Mouse (Mus musculus): Measurements from ENCODE around the gene Ffar4.

Gene Ffar4

DNA sequence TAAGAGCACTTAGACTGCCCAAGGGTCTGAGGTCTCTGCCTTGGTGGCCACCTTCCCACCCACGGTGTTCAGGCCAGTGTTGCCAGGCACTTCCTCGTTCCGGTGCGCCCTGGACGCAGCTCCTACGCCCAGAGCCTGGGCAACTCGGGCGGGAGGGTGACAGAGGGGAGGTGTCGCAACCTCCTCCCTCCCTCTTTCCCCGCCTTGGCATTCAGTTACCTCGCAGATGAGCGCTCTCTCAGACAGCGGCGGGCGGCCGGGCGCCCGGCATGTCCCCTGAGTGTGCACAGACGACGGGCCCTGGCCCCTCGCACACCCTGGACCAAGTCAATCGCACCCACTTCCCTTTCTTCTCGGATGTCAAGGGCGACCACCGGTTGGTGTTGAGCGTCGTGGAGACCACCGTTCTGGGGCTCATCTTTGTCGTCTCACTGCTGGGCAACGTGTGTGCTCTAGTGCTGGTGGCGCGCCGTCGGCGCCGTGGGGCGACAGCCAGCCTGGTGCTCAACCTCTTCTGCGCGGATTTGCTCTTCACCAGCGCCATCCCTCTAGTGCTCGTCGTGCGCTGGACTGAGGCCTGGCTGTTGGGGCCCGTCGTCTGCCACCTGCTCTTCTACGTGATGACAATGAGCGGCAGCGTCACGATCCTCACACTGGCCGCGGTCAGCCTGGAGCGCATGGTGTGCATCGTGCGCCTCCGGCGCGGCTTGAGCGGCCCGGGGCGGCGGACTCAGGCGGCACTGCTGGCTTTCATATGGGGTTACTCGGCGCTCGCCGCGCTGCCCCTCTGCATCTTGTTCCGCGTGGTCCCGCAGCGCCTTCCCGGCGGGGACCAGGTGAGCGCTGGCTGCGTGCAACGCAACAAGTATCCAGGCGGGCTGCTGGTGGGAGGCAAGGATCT is at the start of gene Ffar4:
TSS of gene Ffar4 (plus strand) at position 214 of the 901 bp plus-strand sequence.
- DNase-seq (ENCODE audit: low read depth, low spot score): peak; percentile 44

DNA sequence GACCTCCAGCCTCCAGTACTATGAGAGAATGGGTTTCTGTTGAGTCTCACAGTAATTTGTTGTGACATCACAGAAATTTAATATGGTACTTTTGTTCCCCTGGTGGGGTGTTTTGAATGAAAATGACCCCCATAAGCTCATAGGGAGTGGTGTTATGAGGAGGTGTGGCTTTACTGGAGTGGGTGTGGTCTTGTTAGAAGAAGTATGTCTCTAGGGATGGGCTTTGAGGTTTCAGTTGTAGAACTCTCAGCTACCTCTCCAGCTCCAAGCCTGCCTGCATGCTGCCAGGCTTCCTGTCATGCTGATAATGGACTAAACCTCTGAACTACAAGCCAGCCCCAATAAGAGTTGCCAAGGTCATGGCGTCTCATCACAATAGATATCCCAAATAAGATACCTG is 47.2 kb upstream of the Ffar4 start:
- no peak for DNase-seq (ENCODE audit: low read depth, low spot score)

DNA sequence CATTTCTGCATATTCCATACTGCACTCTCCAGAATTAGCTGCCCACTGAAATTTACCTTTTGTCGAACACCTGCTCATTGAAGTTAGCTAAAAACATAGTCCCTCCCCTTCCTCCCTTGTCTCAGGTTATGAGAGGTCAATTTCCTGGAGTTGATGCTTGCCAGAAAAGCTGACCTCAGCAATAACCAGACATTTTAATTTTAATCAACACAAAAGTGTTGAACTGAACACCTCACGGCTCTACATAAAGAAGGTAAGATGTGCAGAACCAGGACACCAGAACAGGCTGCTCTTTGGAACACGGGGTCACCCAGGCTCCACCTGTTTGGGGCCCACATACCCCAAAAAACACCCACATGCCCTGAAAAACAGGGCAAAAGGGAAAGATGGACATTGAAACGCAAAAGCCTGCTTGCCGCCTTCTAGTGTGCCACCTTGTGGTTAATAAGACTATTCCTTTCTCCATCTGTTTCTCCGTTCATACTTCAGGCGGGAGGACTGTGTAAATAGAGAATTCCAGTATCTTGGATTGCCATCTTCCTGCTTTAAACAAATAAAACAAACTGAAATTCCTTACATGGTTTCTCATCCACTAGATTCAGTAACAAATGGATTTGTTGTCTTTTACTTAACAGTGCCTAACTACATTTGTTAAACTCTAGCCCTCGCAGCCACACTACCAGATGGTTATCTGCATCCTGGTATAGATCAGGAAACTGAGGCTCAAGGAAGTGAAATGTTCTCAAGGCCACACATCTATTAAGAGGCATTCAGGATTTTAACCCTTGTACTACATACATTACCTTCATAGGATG is 43.4 kb upstream of the Ffar4 start:
- peak; percentile 39 for DNase-seq (ENCODE audit: low read depth, low spot score)

DNA sequence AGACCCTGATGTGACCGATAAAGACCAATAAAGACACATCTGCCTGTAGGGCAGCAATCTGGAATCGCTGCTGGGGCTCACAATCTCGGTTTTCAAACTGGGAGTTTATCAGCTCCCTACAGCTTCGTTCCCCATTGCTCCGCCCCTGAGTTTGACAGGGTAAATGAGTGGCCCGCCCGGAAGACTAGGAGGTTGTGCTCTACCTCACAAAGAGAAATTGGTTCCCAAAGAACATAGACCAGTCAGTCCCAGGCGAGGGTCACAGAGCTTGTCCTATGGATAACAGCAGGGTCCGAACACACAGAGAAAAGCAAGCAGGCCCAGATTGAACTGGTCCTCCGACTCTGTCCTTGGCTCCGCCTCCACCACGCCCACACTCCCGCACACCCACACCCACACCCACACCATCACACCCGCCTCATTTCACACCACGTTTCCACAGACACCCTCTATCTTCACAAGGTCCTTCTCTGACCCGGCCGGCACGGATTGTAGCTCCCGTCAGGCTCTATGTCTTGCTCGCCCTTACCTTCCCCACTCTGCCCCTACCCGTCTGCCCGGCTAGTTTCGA is 42.6 kb upstream of the Ffar4 start:
- peak; percentile 79 for DNase-seq (ENCODE audit: low read depth, low spot score)

DNA sequence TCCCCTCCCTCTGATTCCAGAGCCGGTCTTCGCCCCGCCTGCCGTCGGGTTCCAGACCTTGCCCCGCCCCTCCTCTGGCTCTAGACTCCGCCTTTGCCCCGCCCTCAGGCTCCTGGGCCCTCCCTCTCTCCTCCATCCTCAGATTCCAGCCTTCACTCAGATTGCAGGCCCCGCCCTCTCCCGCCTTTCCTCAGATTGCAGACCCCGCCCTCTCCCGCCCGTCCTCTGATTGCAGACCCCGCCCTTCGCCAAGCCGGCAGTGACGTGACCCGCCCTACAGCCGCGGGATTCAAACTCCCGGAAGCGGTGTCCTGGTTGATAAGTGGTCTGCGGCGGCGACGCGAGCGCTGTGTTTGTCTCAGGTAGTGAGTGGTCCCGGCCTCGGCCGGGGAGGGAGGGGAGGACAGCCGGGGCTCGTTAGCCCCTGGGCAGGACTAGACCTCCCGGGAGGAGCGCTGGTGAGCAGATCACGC is 42.1 kb upstream of the Ffar4 start, which contains the start of gene Cep55:
TSS of gene Cep55 (plus strand) at position 292 of the 473 bp plus-strand sequence.
- DNase-seq (ENCODE audit: low read depth, low spot score): peak; percentile 99

DNA sequence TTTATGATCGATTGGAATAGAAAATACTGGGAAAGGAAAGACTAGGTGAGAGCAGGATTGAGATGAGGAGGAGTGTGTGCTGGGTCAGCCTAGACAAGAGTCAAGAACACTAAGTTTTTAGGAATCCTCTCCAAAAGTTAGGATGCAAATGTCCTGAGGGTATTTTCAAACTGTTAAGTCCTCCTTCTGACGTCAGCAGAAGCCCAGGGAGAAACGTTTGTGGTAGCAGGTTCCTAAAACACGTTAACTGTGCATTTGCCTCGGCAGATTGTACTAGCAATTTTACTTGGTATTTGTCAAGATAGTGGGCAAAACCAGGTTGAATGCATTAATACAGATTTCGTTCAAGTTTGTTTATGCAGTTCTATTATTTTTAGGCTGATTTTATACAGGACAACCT is 41.1 kb upstream of the Ffar4 start:
- DNase-seq (ENCODE audit: low read depth, low spot score): no peak

DNA sequence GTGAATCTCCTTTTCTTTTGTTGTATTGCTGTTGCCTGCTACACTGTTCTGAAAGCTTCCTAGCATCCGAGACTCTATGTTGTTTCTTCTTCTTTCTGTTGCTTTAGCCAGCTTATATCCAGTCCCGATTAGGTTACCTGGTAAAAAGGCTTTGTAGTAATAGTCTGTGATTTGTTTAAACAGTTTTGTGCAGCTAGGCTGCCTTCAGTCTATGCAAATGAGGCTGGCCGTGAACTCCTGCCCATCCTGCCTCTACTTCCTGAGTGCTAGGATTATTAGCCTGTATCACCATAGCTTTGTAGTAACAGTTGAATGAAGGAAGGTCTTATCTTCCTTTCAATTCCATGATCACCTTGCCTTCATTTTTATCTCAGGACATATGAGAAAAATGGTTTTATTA is 40.6 kb upstream of the Ffar4 start:
- DNase-seq (ENCODE audit: low read depth, low spot score): no peak

DNA sequence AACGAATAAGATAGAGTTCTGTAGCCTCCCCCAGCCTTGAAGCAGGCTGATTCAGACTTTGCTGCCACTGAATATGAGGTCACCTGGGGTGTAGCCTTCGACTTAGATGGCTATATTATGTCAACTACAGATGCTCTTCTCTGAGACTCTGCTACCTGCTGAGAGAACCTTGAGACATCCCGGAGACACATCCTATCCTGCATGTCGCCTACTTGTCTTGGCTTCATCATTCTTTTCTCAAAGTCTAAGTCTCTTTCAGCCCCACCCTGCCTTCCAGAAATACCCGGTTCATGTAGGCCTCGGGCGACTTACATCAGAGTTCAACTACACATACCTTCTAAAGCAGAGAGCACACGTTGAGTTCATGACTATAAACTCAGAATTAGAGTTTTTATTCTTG is 39.9 kb upstream of the Ffar4 start:
- DNase-seq (ENCODE audit: low read depth, low spot score): no peak

DNA sequence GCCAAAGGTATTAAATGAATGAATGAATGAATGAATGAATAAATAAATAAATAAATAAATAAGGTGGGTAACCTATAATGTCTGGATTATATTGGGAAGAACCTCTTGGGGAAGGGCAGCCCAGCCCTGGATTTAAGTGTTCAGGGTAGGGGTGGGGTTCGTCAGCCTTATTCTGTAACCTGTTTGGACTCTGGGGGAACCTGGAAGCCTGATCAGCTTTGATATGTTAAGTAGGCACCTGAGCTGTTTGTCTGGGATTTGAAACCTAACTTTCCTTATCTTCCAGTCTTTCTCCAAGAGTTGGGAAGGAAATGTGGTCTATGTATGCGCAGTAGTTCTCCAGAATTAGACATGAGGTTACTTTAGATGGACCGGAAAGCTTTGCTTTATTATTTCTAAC is 33.7 kb upstream of the Ffar4 start:
- no peak for DNase-seq (ENCODE audit: low read depth, low spot score)

DNA sequence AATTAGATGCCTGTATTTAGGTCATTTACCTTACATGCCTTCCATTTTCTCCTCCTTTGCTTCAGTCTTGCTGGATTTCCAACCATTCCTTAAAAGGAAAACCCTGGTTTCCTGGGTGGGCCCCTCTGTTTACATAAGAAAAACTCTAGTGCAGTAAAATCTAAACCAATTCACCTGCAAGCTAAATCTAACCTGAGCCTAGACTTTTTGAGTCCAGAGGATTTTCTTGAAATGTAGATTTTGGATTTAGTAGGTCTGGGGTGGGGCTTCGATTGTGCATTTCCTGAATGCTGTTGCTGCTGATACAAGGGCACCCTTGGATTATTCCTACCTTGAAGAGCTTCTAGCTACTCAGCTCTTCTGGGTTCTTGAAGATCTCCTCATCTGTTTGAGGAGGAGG is 32.8 kb upstream of the Ffar4 start:
- no peak for DNase-seq (ENCODE audit: low read depth, low spot score)

DNA sequence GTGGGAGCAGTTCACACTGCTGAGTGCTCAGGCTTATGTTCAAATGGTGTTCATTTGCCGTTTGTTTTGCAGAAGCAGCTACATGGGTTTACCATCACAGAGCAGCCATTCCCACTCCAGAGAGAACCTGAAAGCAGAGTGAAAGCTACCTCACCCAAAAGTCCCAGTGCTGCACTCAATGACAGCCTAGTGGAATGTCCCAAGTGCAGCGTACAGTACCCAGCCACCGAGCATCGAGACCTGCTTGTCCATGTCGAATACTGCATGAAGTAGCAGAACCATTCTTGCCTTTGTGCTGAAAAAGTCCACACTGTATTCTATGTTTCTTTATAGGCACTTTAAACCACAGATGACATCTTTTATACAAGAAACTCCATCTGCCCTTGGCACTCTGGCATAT is 23.6 kb upstream of the Ffar4 start:
- no peak for DNase-seq (ENCODE audit: low read depth, low spot score)

DNA sequence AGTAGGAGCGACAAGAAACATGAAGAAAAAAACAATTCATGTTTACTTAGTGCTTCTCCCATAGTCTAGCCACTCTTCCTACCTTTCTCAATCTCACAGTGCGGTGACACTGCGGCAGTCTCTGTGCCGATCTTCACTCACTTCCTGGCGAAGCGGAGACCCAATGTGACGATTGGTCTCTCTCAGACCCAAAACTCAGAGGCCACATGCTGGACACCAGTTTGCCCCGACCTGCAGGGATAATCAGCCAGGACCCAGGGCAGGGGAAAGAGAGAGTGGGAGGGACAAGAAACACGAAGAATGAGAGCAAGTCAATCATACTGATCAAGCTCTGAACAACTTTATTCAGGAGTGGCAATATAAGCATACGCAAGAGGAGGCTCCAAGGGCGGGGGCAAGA is 21.8 kb upstream of the Ffar4 start:
- no peak for DNase-seq (ENCODE audit: low read depth, low spot score)

DNA sequence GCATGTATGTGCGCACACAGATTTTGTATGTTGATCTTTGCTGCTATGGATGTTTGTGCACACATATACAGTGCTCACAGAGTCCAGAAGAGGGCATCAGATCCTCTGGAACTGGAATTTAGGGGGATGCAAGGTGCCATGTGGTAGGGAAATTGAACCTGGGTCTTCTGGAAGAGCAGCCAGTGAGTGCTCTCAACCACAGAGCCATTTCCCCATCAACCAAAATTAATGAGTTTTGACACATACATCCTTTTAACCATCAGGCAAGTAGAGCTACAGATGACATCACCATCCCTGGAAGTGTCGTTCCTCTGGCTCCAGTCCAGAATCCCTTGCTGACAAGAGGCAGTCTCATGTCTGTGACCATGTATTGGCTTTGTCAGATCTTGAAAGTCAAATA is 20.6 kb upstream of the Ffar4 start:
- no peak for DNase-seq (ENCODE audit: low read depth, low spot score)

DNA sequence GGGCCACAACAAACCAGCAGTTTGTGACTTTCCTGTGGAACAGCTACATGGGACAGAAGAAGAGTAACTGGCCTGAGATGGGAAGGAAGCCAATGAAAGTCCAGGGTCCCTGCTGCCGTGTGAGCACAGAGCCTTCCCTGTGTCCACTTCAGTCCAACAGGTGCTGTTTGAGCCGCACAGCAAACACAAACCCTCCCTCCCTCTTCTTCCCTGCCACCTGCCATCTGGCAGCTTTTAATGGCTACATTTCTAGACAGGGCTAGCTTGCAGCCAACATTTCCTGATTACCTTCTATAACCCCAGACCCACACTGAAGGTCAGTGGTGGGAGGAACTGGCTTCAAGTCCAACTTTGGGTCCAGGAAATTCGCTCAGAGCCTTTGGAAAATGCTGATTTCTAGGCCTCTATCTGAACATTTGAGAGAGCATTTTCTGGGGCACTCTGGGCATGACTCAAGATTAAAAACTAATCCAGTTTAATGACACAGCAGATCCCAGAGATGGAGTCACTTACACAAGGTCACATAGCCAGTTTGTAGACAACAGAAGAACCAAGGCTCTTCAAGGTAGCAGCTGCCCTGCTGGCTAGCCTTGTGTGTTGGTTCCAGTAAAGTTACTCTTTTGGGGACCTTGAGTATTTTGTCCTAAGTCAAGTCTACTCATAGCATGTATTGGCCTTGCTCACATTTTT is 18.9 kb upstream of the Ffar4 start:
- DNase-seq (ENCODE audit: low read depth, low spot score): no peak

DNA sequence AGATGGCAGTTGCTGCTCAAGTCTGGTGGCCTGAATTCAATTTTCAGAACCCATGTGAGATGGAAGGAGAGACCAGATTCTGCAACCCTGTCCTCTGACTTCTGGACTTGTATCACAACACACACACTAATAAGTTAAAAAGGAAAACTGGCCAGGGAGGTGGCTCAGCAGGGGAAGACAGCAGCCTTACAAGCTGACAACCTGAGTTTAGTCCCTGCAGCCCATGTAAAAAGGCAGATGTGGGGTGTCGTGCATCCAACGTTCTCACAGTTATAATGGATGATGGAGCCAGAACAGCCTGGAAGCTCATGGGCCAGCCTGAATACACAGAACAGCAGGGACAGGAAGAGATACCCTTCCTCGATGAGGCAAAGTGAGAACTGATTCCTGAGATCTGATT is 15.5 kb upstream of the Ffar4 start:
- no peak for DNase-seq (ENCODE audit: low read depth, low spot score)

DNA sequence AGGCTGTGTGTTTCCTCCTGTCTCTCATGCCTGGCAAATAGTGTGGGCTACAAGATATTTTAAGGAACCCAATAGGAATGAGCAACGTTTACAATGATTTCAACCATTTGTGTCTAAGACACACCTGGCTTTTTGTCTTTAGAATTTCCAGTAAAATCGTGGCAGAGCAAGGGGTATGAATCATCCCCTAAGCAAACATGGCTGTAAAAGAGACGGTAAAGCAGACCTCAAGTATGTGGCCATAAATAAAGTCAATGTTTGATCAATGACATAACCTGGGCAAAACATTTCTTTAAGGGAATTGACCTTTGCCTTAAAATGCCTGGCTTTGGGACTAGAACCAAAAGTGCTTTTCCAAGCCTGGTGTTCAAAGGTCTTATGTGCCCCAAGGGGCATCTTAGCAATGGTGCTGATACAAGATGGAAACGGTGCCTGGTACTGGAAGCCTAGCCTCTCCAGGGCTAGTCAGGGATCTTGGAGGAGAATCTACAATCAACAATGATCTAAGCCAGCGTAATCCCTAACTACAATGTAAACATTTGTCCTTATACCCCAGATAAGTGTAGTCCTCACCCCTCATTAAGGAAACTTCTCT is 13.8 kb upstream of the Ffar4 start:
- no peak for DNase-seq (ENCODE audit: low read depth, low spot score)

DNA sequence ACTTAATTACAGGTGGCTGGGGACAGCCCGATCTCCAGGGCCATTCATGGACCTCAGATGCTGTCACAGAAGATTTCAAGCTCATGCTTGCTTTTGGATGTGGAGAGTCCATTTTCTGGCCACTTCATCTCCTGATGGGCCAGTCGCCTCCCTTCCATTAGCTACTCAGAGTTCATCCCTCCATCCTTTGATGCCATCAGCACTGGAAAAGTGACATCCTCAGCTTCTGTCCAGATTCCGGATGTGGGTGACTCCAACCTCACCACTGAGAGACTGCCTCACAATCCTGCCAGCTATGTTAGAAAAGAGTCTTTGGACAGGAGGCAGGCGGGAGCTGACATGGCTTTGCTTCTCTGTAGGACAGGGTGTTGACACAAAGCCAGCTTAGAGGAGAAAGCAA is 11.0 kb upstream of the Ffar4 start:
- no peak for DNase-seq (ENCODE audit: low read depth, low spot score)

DNA sequence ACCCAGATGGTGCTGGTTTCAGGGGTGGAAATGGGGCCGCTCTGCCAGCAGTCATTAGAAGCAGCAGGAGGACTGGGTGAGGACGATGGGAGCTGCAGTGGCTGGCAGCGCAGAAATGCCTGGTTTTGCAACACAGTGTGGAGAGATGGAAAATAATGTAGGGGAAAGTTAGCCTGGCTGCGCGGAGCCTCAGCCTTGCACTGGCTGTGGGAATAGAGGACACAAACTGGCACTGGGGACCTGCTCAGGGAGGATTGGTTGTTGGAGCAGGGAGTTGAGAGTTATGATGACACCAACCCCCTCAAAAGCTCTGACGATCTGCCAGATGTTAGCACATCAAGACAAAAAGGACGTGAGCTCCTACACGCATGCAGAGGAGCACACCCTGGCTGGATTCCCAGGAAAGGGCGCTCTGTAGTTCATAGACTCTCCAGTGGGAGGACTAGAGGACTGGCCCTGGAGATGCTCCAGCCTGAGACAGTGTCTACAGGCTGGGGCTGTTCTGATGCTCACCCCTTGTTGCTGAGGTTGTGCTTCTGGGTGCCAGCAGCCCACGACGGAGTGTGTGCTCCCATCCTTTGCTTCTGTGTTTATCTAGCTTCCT is 9.8 kb upstream of the Ffar4 start:
- DNase-seq (ENCODE audit: low read depth, low spot score): peak; percentile 25

DNA sequence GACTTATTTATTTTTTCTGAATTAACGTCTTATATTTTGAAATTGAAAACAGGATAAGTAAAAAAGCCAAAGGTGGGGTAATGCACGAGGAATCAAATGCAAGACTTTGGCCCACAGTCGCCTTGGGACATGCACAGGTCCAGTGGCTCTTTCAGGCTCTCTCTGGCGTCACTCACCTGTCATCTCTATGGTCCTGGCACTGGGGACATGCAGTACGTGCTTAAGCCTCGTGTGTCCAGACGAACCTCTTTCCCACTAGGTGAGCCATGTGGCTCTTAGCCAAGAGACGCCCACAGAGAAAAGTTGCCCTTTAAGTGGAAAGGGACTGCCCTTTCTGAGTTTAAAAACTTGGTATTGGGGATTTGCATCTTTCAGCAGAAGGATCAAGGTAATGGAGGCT is 7.5 kb upstream of the Ffar4 start:
- DNase-seq (ENCODE audit: low read depth, low spot score): no peak

DNA sequence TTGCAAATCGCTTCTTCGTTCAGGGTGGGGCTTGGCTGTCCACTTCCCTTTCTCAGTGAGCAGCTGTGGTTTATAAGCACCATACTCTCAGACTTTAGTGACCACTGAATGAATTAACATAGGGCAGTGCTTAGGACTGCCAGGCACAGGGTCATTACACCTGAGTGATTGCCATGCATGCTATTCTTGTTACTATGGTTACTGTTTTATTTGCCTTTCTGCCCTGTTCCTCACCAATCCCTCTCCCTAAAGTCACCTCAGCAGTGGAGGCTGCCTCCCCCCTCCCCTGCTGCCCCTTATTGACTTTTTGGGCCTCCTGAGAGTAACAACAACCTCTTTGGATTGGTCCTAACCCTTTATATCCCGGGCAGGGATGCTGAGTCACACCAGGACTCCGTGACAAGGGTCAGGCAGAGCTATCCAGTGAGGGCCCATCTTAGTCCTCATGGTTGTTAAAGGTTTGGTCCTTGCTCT is 5.3 kb upstream of the Ffar4 start:
- DNase-seq (ENCODE audit: low read depth, low spot score): peak; percentile 66

DNA sequence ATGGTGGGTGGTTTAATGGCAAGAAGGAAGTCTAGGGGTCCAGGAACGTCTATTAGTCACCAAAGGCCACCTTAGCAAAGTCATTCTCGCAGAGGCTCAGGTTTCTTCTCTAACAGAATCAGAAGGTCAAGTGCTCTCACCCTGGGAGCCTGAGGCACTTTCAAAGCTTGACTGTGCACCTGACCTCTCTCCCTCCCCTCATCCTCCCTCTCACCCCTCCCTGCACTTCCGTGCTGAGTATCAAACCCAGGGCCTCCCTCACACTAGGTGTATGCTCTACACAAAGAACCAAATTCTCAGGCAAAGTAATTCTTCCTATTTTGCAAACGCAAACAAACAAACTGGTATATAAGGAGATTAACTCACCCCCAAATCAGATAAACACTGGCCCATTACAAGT is 640 bp upstream of the Ffar4 start:
- no peak for DNase-seq (ENCODE audit: low read depth, low spot score)

Measured in mesoderm, embryonic 11.5 days (tissue).